Mouse (Mus musculus) left cerebral cortex, postnatal 10 days (tissue): ENCODE measurements at regions not wholly inside any gene's neighbourhood (a gene's known extent, or its start where the extent isn't known, plus 50 kb on each side); places are given as distances from the start of the nearest gene placed in this dataset.

Experiments
- DNase-seq, 2 experiments: peaks; one replicate each; pipeline ENCODE4 v3.0.0; 2021 to 2022; ENCODE audit warnings: low spot score in 2 of 2, mixed read lengths in 1 of 2; ENCODE audit errors: extremely low spot score in 1 of 2
- intact Hi-C: fragments of 180-260 bp; cut with DNase I; formaldehyde crosslinking; loops from one replicate; pipeline ENCODE4 v1.15.1; 2025

- DNase-seq, result peak in 1 of 2 experiments; percentile 26
Observed at GRCm38 (mm10) chr1:126929666-126930065, 99.1 kb upstream of the Nckap5 start.

GRCm38 (mm10) chr1:126928186-126928585, 97.6 kb upstream of the Nckap5 start:
- intact Hi-C loops, result no loop called here
- DNase-seq, result no peak

More at GRCm38 (mm10) chr1:126929666-126930065, 99.1 kb upstream of the Nckap5 start:
- intact Hi-C loops, result loop anchor here (5.0 to 10.0 kb wide), 4 partner anchors 63 to 1325 kb away; no protein-coding TSS in a partner anchor

- intact Hi-C loops, result no loop called here
- DNase-seq, result peak; percentile 65 to 77
Observed at GRCm38 (mm10) chr1:126925150-126926035, 94.8 kb upstream of the Nckap5 start.

- intact Hi-C loops, result no loop called here
- DNase-seq, result no peak
Observed at GRCm38 (mm10) chr1:126923981-126924380, 93.4 kb upstream of the Nckap5 start.

- intact Hi-C loops, result no loop called here
- no peak for DNase-seq
Observed at GRCm38 (mm10) chr1:126922231-126922630, 91.6 kb upstream of the Nckap5 start.

GRCm38 (mm10) chr1:126918876-126919275, 88.3 kb upstream of the Nckap5 start:
- intact Hi-C loops, result no loop called here
- no peak for DNase-seq

- DNase-seq, result peak in 1 of 2 experiments; percentile 22
- intact Hi-C loops, result no loop called here
Observed at GRCm38 (mm10) chr1:126917872-126918271, 87.3 kb upstream of the Nckap5 start.

- intact Hi-C loops, result no loop called here
- DNase-seq, result no peak
Observed at GRCm38 (mm10) chr1:126916369-126916768, 85.8 kb upstream of the Nckap5 start.

GRCm38 (mm10) chr1:126911277-126912060, 80.9 kb upstream of the Nckap5 start:
- intact Hi-C loops, result no loop called here
- DNase-seq, result no peak

- DNase-seq, result no peak
- intact Hi-C loops, result no loop called here
Observed at GRCm38 (mm10) chr1:126907417-126907816, 76.8 kb upstream of the Nckap5 start.

- intact Hi-C loops, result no loop called here
- no peak for DNase-seq
Observed at GRCm38 (mm10) chr1:126898484-126898883, 67.9 kb upstream of the Nckap5 start.

- no peak for DNase-seq
- intact Hi-C loops, result no loop called here
Observed at GRCm38 (mm10) chr1:126896895-126897294, 66.3 kb upstream of the Nckap5 start.

GRCm38 (mm10) chr1:126880801-126881200, 50.2 kb upstream of the Nckap5 start:
- intact Hi-C loops, result no loop called here
- DNase-seq, result no peak
